Mouse (Mus musculus) embryonic stem cell, embryonic (primary cell): Measurements from ENCODE around the gene Loxl1.

Source experiments
- CTCF ChIA-PET, 4 experiments: fragments of 300-600 bp in 2 of 4; fragments of 350-600 bp in 2 of 4; sonication (Branson Sonifier 250); formaldehyde crosslinking; loops; one replicate each; lab custom pipeline; 2022; ENCODE audit warnings: inconsistent platforms in 2 of 4; lab: Charles Lee
- POLR2A ChIA-PET, 4 experiments: fragments of 300-600 bp in 2 of 4; fragments of 350-600 bp in 2 of 4; sonication (Branson Sonifier 250); formaldehyde crosslinking; loops; one replicate each; lab custom pipeline; 2022; ENCODE audit warnings: antibody characterized with exemption in 4 of 4, inconsistent platforms in 1 of 4; lab: Charles Lee

The Loxl1 gene

GRCm38 (mm10) chr9:58317381-58317780, 4.4 kb upstream of the Loxl1 start:
- ChIA-PET POLR2A (interaction anchor here in 2 of 4 experiments (0.5 to 1.4 kb wide), 3 partner anchors 15 to 863 kb away, joined by 3 read pairs; no protein-coding TSS in a partner anchor), CTCF (no interaction called here)

- ChIA-PET CTCF (interaction anchor here in 1 of 4 experiments (0.6 kb wide), 1 partner anchor 480 kb away, joined by 4 read pairs; no protein-coding TSS in a partner anchor), POLR2A (interaction anchor here in 1 of 4 experiments (1.2 to 1.4 kb wide), 2 partner anchors 14 to 37 kb away, joined by 3 read pairs; no protein-coding TSS in a partner anchor)
Measured at GRCm38 (mm10) chr9:58316784-58317183, 3.8 kb upstream of the Loxl1 start.

- ChIA-PET CTCF (no interaction called here), POLR2A (no interaction called here)
Measured at GRCm38 (mm10) chr9:58315850-58316249, 2.9 kb upstream of the Loxl1 start.

DNA sequence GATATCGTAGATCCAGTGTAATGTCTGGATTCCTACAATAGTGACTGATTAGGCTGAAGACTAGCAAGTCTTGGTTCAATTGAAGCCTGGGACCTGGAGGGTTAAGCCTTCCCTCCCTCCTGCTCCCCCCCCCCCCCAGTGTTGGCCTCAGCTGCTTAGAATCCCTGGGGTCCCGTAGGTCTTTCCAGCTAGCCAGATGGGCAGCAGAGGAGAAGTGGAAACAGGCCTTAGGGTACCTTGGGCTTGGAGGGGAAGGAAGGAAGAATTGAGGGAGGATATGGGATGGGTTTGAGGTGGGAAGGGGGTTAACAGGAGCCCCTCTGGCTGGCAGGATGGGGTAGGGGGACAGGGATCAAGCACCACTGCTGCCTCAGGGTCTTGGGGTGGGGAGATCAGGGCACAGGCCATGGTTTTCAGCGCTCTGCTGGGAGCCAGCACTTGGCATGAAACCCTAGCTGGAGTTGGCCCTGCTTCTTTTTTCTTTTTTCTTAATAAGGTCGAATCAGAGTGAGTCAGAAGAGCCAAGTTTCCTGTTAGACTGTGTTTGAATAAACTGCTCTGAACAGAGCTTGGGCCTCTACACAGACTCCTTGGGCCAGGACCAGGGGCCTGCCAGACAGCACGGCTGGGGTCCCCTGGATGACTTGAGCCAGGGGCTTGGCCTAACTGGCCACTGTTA, 1.8 kb upstream of the Loxl1 start:
- CTCF ChIA-PET = interaction anchor here in 1 of 4 experiments (0.6 kb wide), 1 partner anchor 32 kb away, joined by 6 read pairs; no protein-coding TSS in a partner anchor
- POLR2A ChIA-PET = interaction anchor here in 1 of 4 experiments (1.3 kb wide), 1 partner anchor 10 kb away, joined by 3 read pairs; no protein-coding TSS in a partner anchor

GRCm38 (mm10) chr9:58312196-58312943, 616 bp downstream of the Loxl1 start:
- POLR2A ChIA-PET = interaction anchor here in 3 of 4 experiments (0.5 to 2.4 kb wide), 21 partner anchors 8 to 796 kb away, joined by 3 to 9 read pairs (median 3); no protein-coding TSS in a partner anchor
- CTCF ChIA-PET = interaction anchor here in 2 of 4 experiments (0.6 to 1.2 kb wide), 12 partner anchors 8 to 1219 kb away, joined by 3 to 8 read pairs (median 3); no protein-coding TSS in a partner anchor

- POLR2A ChIA-PET = interaction anchor here in 3 of 4 experiments (0.8 to 2.4 kb wide), 9 partner anchors 8 to 300 kb away, joined by 3 to 9 read pairs (median 4); no protein-coding TSS in a partner anchor
- CTCF ChIA-PET = interaction anchor here in 3 of 4 experiments (0.5 to 1.0 kb wide), 7 partner anchors 15 to 1220 kb away, joined by 3 to 7 read pairs (median 3); partner anchors contain the start of gene Tbc1d21 (in 1 of the 3)
Measured at GRCm38 (mm10) chr9:58311191-58311910, 1.6 kb downstream of the Loxl1 start.

- CTCF ChIA-PET = interaction anchor here in 1 of 4 experiments (0.6 kb wide), 1 partner anchor 51 kb away, joined by 3 read pairs; no protein-coding TSS in a partner anchor
- POLR2A ChIA-PET = interaction anchor here in 3 of 4 experiments (0.6 to 2.4 kb wide), 13 partner anchors 11 to 647 kb away, joined by 3 to 9 read pairs (median 3); partner anchors contain the start of gene Stoml1 (in 1 of the 3)
Measured at GRCm38 (mm10) chr9:58310043-58310660, 2.8 kb downstream of the Loxl1 start.

DNA sequence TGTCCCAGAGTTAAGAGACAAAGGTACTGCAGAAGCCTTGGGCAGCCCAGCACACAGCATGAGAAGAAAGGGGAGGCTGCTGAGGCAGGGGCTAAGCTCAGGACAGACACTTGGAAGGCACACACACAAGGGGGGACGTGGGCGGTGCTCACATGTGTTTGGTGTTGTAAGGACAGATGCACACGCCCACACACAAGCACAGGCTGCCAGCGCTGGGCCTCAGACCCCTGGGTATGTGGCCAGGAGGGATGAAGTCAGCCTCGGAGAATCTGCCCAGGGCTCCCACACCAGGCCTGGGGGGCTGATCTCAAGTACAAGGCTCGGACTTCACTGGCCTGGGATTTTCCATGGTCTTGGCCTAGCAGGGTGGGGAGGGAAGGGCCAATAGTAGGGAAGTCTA, 4.6 kb downstream of the Loxl1 start:
- ChIA-PET POLR2A (interaction anchor here in 1 of 4 experiments (0.7 to 1.5 kb wide), 2 partner anchors 27 to 29 kb away, joined by 3 read pairs; no protein-coding TSS in a partner anchor), CTCF (no interaction called here)

DNA sequence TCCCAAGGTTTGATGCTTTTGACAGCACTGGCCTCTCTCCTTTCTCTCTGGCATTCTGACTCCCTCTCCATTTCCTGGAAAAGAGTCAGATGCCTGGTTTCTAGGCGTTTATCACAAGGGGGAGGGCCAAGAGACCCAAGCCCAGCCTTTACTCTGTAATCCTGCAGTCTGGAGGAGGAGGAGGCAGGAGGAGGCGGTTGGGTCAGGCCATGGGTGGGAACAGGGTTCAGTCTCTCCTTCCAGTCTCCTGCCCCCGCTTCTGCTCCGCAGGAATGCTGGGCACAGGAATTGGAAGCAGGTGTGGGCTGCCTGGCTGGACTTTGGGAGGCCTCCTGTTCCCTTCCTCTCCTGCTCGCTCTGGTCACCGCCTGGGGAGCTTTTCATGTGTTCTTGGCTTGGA, 7.3 kb downstream of the Loxl1 start:
- POLR2A ChIA-PET = interaction anchor here in 2 of 4 experiments (1.0 to 2.1 kb wide), 4 partner anchors 26 to 150 kb away, joined by 3 to 5 read pairs (median 4); no protein-coding TSS in a partner anchor
- CTCF ChIA-PET = interaction anchor here in 1 of 4 experiments (0.6 kb wide), 2 partner anchors 202 to 224 kb away, joined by 4 to 5 read pairs; no protein-coding TSS in a partner anchor

DNA sequence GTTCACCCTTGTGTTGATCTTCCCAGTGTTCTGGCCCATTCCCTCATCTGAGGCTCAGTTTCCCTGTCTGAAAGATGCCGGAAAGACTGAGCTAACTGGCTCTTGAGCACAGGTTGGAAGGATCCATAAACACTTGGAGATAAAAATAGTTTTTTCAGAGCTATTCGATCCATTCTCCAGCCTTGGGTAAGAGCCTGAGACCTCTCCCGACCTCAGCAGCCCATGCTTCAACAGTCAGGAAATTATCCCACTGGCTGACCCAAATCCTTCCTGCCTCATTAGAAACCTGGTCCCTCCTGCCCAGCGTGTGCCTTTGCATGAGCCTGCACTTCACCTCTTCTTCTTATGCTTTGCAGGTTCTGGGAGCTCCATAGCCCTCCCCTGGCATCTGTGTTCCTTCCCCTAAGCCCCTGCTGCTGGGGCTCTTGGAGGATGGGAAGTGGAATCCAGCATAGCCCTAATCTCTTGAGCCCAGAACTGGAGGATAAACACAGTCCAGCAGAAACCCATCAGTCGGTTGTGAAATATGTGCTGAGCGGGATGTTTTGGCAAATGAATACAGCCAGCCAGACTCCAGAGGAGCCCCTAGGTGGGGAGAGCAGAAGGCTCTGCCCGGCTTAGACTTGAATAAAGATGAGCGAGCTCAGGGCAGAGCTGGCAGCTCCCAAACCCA, 9.3 kb downstream of the Loxl1 start:
- CTCF ChIA-PET = interaction anchor here in 3 of 4 experiments (0.5 to 1.6 kb wide), 3 partner anchors 266 to 795 kb away, joined by 3 read pairs; no protein-coding TSS in a partner anchor
- POLR2A ChIA-PET = interaction anchor here in 2 of 4 experiments (0.6 to 2.1 kb wide), 11 partner anchors 8 to 278 kb away, joined by 3 to 6 read pairs (median 4); partner anchors contain the start of genes Loxl1 (in 2 of the 2), Nptn (in 1 of the 2) and Stoml1 (in 1 of the 2)

DNA sequence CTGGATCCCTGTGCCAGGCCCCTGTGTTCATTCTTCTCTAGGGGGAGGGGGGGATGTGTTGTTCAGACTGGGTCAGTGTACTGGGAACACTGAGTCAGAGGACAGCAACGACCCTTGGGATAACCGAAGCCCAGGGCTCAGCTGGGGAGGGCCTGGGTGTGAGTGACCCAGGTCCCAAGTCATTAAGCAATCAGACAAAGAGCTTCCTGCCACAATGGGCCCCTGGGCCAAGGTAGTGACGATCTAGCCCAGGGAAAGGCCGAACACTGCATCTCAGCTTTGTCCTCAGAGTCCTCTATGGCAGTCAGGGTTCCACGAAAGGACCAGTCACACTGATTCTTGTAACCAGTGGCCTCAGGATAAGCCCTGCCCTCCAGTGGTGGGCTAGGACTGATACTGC, 9.9 kb downstream of the Loxl1 start:
- CTCF ChIA-PET = interaction anchor here in 1 of 4 experiments (1.6 kb wide), 1 partner anchor 265 kb away, joined by 3 read pairs; no protein-coding TSS in a partner anchor
- POLR2A ChIA-PET = interaction anchor here in 2 of 4 experiments (0.6 to 1.9 kb wide), 6 partner anchors 9 to 155 kb away, joined by 3 to 6 read pairs (median 3); partner anchors contain the start of gene Loxl1 (in 1 of the 2)

DNA sequence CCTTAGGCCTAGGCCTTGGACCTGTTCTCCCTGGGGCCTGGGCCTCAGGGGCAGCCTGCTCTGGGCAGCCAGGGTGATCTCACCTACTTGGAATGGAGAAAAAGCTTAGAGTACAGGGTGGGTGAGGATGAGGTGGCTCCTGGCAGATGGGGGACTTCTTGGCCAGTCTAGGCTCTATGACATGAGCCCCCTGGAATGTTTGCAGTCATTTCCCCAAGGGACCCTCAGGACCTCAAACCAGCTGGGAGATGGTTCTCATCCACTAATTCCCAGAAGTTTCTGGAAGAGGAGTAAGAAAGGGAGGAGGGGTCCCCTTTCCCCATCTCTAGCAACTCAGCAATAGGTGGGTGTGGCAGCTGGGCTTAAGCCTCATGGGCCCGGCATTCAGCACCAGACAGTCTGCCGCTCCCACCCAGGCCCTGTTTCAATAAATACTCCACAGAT, 13.6 kb downstream of the Loxl1 start:
- CTCF ChIA-PET = interaction anchor here in 1 of 4 experiments (0.6 to 1.0 kb wide), 2 partner anchors 18 to 59 kb away, joined by 3 to 6 read pairs; no protein-coding TSS in a partner anchor
- POLR2A ChIA-PET = interaction anchor here in 1 of 4 experiments (0.6 to 1.7 kb wide), 4 partner anchors 19 to 86 kb away, joined by 3 to 5 read pairs (median 3); no protein-coding TSS in a partner anchor

DNA sequence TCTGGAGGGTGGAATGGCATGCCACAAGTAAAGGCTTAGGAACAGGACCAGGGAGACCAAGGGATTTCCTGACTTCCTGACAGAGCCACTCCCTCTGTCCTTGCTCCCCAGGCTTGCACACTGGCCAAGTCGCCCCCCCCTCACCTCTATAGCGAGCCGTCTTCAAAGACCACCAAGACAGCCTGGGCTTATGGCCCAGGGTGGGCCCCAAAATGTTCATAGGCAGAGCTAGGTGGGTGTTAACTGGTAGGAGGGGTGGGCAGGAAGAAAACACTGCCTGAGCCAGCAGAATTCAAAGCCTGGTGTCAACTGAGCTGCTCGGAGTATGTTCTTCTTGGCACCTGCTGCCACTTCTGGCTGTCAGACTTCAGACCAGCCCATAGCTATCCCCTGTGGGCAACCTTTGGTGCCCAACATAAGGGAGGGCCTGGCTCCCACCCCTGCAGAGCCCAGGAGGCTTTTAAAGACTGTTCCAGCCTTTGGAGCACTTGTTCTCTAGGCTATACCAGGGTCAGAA, 15.0 kb downstream of the Loxl1 start:
- ChIA-PET POLR2A (interaction anchor here in 2 of 4 experiments (0.6 to 4.3 kb wide), 3 partner anchors 12 to 520 kb away, joined by 3 to 33 read pairs (median 4); no protein-coding TSS in a partner anchor), CTCF (no interaction called here)

DNA sequence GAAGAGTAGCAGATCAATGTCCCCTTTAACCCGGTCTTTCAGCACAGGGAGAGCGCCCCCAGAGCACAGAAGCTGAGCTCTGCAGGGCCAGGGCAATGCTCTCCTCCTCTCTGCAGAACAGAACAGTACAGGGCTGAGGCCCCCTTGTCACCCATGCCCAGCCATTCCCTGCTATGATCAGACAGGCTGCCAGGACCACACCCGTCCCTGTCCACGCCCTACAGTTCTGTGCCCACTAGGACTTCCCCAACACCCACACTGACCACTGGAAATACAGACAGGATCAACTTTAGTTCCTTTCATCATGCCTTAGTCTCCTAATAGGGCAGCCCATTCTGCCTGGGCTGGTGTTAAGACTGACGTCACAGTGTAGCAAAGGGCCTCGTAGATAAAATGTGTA, 15.9 kb downstream of the Loxl1 start:
- ChIA-PET CTCF (interaction anchor here in 3 of 4 experiments (0.7 to 3.0 kb wide), 7 partner anchors 8 to 77 kb away, joined by 3 to 8 read pairs (median 5); partner anchors contain the start of gene Pml (in 1 of the 3)), POLR2A (interaction anchor here in 3 of 4 experiments (0.5 to 4.3 kb wide), 12 partner anchors 10 to 161 kb away, joined by 3 to 46 read pairs (median 4); no protein-coding TSS in a partner anchor)

DNA sequence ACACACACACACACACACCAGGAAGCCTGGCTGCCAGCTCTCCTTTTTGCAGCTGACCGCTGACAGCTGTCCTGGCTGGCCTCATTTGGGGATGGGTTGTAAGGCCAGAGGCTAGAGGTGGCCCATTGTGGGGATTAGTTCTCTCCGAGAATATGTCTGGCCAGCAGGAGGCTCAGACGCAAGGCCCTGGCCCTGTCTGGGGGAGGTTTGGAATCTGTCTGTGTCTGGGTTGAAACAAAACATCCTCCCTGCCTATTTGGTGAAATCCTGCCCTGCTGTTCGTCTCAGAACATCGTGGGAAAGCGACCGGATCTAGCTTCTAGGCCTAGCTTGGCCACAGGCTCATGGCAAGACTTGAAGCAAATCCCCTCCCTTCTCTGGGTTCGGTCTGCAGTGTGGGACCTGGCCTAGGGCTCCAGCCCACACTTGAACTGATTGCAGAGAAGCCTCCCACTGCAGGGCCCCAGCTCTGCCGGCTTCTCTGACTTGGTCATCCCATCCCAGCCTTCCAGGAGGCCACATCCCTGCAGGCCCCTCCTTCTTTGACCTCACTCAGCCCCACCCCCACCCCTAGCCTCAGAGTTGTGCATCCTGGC, 17.1 kb downstream of the Loxl1 start:
- ChIA-PET CTCF (interaction anchor here (0.6 to 3.0 kb wide), 17 partner anchors 12 to 525 kb away, joined by 3 to 12 read pairs (median 4); no protein-coding TSS in a partner anchor), POLR2A (interaction anchor here in 3 of 4 experiments (0.6 to 4.3 kb wide), 17 partner anchors 8 to 1307 kb away, joined by 3 to 46 read pairs (median 5); partner anchors contain the start of genes Loxl1 (in 1 of the 3) and Pml (in 1 of the 3))
